Mouse (Mus musculus): Measurements from ENCODE around the gene Sidt1.
"Not testable (repeated sequence)": the region's sequence is repeated elsewhere in the genome, so short reads cannot be mapped to it uniquely, and the experiment has no call there.

Gene Sidt1

DNA sequence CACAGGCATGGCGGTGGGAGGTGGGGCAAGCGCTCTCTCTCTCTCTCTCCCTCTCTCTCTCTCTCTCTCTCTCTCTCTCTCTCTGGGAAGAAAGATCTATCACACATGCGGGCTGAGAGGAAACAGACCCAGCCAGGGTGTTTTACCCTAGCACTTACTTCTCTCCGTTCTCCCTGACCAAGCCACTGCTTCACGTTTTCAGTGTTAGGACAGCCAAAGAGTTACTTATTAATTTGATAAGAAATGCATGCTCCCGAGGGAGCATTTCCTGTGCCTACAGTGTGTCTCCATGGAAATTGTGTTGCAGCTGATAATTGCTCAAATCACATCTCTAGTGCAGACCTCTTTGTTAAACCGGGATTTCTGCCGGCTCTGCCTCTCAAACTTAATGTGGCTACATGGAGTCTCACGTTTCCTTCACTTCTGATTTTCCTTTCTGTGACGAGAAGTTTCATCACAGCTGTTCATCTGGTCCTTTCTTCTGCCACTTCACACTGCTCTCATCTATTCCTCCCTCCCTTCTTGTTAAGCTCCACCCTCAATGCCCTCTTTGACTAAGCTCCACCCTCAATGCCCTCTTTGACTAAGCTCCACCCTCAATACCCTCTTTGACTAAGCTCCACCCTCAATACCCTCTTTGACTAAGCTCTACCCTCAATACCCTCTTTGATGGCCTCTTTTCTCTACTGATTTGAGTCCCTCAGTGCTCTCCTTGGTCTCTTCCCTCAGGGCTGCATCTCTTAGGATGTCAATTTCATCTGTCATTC is 30.7 kb downstream of the Sidt1 start:
- no peak for DNase-seq

DNA sequence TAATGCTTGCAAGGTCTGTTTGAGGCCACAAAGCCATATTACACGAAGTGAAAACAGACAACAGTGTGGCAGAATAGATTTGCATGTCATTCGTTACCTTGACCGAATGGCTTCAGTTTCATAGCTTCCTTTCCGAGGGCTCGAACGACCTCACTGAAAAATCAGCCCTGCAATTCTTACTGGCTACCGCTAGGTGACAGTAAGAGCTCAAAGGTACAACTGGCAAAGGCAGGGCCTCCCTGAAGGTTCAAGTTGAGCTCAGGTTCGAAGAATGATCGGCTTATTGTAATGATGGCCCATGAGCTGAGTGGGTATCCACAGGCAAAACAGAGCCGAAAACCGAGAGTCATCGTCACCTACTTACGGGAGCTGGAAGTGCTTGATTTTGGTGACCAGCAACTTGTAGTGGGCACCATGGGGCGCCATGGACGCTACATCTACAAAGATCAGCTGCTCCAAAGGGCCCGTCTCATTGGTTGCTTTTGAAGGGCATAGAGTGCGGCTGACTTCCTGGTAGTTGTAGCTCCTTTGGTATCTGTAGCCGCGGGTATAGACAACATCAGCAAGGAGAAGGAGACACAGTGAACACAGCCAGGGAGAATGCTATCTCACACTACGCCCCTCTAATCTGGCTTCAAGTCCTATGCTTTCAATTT is 33.4 kb downstream of the Sidt1 start:
- DNase-seq = no peak

DNA sequence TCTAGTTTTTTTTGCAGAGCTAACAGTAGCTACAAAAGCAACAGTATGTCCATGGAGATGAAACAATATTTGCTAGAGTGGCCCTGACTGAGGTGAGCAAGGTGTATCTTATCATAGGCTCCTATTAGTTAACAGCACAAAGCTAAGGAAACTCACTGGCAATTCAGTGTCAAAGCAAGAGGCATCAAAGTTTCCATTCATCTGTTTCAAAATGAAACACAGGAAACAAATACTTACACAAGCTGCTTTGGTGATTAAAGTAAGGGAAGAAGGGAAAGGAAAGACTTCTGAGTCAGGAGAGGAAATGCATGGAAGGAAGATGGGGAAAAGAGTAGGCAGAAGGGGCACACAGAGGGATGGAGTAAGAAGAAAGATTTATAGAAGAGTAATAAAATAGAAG is 39.0 kb downstream of the Sidt1 start:
- DNase-seq = no peak

DNA sequence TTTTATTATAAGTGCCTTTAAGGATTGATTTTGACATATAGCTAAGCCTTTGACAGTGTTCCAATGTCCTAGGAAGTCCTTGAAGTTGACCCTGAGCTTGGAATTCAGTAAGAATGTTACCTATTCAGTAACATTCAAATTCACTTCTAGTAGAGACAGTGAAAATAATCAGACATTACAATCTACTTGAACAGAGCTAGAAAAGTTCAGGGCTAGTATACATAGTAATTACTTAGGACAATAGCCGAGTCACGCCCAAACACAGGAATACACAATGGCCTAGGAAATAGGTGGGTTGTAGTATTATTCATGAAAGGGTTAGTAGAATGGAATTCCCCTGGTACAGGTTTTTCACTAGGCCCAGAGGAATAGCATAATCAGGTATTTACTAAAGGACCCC is 40.3 kb downstream of the Sidt1 start:
- not testable (repeated sequence) for DNase-seq

DNA sequence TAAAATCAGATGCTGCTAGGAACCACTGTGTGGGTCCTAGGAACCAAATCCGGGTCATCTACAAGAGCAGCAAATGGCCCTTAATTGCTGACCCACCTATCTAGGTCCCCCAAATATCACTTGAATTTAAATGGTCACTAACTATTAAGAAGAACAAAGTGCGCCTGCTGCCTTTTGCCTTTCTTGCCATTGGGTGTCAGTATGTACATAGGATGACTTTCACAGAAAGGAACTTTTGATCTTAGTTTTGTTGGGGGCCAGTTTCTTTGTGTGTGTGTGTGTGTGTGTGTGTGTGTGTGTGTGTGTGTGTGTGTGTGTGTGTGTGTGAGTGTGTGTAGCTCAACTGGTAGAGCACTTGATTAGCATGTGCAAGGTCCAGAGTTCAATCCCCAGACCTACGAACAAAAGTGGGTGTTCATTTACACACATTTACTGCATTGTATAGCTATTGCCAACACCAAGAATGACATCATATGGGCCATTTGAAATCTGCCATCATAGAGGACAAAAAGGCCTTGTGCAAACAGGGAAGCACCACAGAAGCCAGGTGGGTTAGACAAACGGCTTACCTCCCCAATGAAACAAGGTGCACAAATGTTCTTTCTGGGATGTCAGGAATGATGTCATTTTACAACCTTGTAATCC is 43.9 kb downstream of the Sidt1 start:
- DNase-seq = no peak

DNA sequence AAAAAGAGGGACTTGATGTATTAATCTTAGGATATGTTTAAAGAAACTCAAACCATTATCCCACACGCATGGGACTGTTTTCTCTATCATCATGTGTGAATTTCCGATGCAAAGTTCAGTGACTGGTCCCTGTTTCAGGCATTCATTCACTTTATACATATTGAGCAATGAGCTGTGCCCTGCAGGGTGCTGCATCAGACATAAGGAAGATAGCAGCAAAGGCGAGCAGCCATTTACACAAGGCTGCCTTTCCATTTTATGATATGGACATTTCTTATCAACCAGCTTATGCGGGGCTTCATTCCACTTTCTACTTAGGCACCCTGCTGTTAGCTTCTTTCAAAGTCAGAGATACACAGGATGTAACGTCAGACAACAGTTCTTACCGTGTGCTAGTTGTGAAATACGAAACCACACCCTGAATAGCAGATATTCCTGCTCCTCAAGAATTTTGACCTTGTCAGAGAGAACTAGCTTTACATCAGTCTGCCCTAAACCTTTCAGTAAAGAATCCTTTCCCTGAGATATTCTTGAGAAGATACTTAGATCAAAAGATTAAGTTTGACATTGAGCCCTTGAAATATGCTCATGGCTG is 45.5 kb downstream of the Sidt1 start:
- DNase-seq = no peak

DNA sequence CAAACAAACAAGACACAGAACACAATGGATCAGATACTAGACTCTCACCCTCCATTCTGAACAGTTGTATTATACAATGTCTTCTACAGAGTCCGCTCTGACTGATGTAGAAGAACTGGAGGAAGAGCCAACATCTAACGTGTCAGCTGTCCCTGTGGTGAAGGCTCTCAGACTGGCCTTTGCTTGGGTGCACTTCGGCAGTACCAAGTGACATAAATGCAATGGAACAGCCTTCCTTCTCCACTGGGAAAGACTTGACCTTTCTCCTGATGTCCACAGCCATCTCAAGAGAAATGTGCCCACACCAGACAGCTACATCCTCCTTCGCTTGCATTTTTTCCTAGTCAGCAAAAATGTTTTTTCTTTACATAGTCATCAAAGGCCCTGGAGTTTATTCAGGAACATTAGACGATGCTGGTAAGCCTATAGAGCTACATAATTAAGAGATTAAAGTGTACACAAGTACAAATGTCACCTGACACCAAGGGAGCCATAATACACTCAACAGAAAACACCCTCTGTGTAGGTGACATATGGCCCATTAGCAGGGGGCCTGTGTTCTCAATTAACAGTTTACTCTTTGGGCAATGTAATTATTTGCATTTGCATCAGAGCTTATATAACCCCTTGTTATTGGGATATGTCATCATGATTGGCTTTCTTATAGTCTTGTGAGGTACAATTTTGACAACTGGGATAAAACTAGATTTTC is 50.2 kb downstream of the Sidt1 start:
- no peak for DNase-seq

DNA sequence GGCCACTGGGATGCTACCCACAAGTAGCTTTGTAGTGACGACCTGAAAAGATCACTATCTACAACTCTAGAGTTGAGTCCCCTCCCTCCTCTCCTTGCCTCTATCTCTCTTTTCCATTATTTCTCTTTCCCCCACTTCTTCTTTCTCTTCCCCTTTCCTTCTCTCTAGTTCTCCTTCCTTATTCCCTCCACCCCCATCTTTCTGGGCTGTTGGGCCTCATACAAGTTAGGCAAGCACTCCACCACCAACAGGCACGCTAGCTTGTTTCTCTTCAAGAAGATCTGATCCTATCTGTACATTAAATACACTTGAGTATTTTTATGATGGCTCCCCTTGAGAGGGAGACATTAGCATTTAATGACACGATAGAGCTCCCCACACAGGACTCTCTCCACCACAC is 51.0 kb downstream of the Sidt1 start:
- no peak for DNase-seq

DNA sequence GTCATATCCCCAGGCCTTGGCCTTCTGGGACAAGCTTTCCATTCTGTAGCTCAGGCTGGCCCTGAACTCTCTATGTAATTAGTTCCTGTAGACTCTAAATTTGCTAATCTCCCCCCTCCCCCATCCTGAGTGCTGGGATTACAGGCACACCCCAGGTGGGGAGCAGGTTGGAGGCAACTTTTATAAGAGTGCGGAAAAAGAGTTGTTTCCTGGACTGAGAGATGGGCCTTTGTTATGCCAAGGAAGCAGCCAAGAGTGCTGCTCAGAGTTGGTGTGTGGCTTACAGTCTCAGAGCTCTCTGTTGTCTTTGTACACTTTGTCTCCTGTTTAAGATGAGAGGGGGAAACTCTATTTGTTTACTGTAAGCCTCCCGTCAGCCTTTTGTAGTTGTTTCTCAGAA is 52.2 kb downstream of the Sidt1 start:
- DNase-seq = no peak

DNA sequence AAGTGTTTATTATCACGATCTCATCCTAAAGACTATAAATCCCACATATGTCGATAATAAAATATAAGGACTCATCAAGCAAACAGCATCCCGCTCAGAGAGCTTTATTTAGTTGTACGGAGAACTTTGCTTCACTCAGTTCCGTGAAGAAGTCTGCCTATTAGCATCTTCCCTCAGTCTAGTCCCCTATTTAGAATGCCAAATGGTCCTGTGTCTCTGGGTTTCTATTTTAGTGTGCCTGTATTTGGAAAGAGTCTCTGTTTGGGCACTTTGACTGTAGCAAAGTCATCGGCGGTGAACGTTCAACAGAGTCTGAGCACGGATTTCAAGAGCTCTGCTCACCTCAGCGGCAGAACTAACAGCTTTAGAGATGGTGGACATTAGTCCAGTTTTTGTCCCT is 55.8 kb downstream of the Sidt1 start:
- no peak for DNase-seq

DNA sequence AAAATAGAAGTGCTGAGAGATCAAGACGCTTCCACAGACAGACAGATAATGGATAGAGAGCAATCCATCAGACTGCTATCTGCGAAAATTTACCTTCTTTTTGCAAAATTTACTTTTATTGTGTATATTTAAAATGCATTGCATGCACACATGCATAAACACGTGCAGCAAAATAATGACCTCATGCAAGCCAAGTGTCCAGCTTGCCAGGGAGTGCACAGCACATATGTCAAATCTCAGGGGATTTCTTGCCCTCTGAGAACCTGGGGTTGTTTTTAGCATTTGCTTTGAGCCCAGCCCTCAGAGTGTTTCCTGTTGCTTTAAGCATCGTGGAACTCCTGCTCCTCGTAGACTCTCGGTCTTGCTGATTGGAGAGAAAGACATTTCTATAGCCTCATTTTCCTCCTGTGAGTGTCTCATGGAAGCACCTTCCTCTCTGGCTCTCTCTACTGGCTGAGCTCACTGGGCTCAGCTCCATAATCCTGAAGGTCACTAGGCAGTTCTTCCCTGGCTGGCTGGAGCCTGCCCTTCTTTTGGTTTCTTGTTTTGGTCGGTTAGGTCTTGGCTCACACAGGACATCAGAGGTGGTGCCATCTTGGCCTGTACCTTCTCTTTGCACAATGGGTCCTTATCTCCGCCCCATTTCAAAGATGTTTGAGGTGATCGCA is 61.5 kb downstream of the Sidt1 start:
- no peak for DNase-seq

DNA sequence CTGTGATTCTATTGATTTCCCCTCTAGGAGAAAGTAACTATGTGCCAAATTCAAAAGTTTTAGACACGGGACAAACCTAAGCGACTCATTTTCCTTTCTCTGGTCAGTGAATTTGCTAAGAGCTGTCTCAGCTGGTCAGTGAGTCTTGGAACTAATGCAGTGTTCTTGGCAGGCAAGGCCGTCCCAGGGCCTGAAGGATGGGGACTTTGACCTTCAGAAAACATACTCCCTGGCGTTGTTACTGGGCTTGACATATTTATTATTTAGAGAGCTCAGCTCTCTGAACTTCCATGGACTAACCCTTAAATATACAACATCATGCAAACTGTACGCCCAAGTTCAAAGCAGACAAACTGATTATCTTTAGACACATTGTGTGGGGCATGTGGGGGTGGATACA is 62.4 kb downstream of the Sidt1 start:
- DNase-seq = no peak

DNA sequence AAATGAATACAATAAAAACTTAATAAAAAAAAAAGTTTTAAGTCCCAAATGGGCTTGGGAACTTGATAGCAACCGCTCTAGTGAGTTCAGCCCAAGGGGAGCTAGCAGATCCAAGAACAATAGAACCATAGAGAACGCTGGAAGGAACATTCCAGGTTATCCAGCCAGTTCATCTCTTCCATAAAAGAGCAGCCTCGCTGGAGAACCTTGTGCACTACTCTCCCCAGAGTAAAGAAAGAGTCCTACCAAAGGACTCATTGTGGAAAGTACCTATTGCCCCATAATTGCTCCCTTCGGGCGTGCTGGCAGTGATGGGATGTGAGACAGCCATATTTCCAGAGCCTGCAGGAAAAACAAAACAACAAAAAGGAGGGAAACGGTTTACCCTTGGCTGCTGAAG is 63.4 kb downstream of the Sidt1 start:
- no peak for DNase-seq

DNA sequence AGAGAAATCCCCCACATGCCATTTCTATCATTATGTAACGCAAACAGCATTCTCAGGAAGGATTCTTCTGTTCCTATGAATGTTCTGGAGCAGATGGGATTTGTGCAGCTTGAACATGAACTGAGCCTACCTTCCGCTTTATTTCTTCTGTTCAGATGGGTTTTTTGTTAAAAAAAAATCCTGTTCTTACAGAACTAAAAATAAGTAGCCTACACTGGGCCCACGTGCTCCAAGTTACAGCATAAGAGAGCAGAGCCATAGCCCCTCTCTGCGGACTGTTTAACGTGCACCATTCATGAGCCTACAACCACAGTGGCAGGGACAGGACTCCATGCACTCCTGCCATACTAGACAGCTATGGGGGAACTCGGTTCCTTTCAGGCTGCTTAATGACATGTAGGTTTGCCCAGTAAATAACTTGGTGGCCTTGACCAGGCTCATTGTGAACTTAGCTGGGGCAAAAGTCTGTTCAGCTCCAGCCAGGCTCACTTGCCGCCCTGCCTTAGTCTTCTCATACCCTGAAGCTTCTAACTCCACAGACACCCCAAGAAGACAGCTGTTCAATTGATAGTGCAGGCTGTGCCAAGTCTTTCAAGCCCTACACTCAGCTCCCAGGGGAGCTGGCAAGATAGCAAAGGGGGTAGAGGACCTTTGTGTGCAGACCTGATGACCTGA is 64.3 kb downstream of the Sidt1 start:
- DNase-seq = peak; percentile 81

DNA sequence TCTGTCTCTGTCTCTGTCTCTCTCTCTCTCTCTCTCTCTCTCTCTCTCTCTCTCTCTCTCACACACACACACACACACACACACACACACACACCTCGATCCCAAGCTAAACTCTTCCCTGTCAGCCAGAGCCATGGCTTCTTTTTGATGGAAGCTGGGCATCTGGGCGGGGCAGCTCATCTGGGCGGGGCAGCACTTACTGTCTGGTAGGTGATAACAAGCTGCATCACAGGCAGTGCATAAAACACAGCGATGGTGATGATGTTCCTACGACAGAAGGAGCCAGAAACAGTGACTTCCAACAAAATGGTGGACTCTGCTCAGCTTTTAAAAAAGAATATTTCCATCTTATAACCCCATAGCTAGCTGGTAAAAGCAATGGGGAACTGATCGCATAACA is 67.4 kb downstream of the Sidt1 start:
- no peak for DNase-seq

DNA sequence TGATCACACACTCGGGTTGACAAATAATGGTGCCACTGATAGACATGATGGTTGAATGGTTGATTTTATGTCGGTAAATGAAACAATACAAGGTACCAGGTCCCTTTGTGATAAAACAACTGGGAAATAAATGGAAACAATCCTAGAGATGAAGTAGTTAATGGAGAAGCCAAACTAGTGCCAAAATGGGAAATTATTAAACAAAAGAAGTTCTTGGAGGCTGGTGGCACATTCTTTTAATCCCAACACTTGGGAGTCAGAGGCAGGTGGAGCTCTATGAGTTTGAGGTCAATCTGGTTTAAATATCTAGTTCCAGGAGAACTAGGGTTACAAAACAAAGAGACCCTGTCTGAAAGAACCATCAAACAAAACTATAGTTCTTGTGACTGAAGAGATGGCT is 68.1 kb downstream of the Sidt1 start:
- no peak for DNase-seq

DNA sequence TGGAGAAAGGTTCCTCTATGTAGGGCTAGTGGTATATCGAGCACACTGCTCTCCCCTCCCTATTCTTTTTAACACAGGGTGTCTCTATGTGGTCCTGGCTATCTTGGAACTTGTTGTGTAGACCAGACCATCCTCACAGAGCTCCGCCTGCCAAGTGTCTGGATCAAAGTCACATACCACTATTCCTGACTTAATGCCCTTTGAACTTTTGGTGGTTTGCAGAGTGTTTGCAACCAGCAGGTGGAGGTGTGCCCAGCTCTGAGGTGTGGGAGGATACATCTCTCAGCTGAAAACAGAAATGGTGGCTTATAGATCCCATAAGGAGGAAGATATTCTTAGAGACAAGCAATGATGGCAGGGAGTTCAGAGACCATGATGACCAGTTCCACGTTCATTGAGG is 75.5 kb downstream of the Sidt1 start:
- no peak for DNase-seq

DNA sequence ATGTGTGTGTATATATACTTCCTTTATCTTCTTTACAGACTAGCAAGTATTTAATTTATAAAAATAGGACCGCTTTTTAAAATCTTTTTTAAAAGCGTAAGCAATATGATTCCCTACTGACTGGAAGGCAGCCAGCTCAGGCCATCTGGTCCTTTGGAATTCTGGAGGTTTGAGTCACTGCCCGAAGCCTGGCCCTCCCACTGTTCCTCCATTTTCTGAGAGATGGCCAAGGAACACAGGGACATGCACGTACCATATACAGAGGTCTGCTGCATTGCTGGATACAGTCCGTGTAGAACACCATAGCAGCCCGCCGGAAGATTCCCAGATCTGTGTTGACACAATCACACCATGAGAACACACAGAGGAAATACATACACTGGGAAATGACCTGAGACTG is 78.3 kb downstream of the Sidt1 start:
- peak; percentile 53 for DNase-seq

DNA sequence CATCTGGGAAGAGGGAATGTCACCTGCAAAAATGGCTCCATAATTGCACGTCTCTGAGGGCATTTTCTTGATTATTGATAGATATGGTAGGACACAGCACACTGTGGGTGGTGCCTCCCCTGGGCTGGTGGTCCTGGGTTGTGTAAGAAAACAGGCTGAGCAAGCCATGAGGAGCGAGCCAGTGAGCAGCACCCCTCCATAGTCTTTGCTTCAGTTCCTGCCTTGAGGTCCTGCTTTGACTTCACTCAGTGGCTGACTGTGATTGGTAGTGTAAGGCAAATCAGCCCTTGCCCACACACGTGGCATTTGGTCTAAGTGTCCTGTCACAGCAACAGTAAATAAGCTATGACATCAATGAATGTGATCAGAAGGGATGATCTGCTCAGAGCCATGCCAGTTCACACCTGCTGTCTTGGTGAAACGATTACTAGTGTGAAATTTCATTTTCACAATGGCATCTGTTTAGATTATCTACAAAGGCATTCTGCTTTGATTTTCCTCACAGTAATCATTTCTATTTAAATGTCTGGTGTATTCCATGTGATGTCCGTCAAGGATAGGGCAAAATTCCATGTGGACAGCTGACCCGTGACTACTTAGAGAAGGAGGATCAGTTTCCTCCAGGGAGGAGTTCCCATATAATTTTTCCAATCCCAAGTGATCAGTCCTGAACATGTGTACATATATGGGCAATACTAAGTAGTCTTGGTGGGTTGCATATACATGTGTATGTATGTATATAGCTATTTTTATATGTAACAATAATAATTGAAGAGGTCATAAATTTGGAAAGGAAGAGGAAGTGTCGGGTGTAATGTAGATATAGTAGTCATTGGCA is 79.0 kb downstream of the Sidt1 start:
- DNase-seq = no peak

DNA sequence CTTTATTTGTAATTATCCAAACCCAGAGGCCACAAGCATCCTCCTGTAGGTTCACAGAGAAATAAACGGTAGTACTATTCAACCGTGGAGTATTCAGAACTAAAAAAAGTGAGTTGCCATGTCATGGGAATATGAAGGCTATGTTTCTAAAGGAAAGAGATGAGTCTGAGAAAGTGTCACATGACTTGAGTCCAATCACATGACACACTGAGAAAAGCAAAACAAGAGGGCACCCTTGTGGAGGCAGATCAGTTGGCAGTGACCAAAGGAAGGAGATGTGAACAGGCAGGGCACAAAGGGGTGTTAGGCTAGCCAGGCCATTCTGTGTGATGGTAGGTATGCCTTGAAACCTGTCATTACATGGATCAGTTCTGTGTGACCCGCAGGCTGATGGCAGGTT is 80.3 kb downstream of the Sidt1 start:
- DNase-seq = no peak

DNA sequence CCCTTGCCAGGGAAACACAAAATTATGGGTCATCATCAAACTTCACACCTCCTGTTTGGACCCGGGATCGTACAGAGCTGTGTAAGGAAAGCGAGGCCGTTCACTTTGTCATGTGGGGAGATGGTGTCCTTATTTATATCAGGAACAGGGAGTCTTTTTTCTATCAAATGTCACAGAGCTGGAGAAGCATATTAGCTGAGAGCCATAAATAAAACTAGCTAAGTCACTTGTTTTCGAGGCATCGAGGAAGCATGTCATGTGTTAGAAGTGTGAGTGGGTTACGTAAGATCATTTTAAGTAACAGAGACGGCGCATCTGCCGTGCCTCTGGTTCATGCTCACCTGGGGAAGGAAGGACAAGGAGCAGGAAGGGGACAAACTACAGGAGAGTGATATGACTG is 83.0 kb downstream of the Sidt1 start:
- DNase-seq = no peak
